Mouse (Mus musculus): ENCODE measurements around the gene Dach2. TPM values are rescaled to one million over a fixed set of nuclear protein-coding genes. Genes with fewer than 3 reads are reported as not detected.

Gene Dach2
- 1 to 10 TPM in 1 of 2 experiments, under 1 TPM in 1; 0.10 to 5.4 TPM for polyA plus RNA-seq (2017; shearing (Covaris generic))

DNA sequence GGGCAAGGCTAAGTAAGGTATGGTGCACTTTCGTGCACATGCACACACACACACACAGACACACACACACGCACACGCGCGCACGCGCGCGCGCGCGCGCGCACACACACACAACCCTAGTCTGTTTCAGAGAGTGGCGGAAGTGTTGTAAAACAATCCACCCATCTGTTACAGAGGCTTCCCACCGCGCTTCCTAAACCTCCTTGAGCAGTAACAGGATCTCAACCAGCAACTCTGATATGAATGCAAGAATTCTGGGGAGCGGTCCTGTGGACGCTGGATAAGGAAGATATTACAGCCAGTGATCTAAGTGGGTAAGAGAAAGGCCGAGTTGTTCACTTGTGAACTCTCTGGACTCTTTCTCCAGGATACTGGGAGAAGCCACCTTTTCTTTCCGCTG is at the start of gene Dach2:
Gene Dach2, plus strand, starts transcription at position 107 of the 400 bp plus-strand sequence.

Other genes with a start within 250 kb of the Dach2 start
- 10 to 100 TPM; 17.3 to 21.2 TPM for gene Chm, start 112.0 kb upstream of the Dach2 start, polyA plus RNA-seq (2017; shearing (Covaris generic))